Mouse (Mus musculus) gastrocnemius, postnatal 4 days (tissue): ENCODE results near the gene Heatr4. TPM values are rescaled to one million over a fixed set of nuclear protein-coding genes. Genes with fewer than 3 reads are reported as not detected.
A peak's percentile ranks its signal among the peaks of the same experiment; 100 is the strongest.
"Not testable (repeated sequence)": the region's sequence is repeated elsewhere in the genome, so short reads cannot be mapped to it uniquely, and the experiment has no call there.

Source experiments
- DNase-seq, 2 experiments: peaks; one replicate each; pipeline ENCODE4 v3.0.0; 2021 to 2022; ENCODE audit warnings: low spot score in 2 of 2, mixed read lengths in 2 of 2
- total RNA-seq, 2 experiments: library from RNA; stranded (reverse); gene quantifications; 2 replicates each; pipeline ENCODE4 v1.2.3; 2021

Gene Heatr4
- total RNA-seq, 2 experiments from 2014 or later: not detected

GRCm38 (mm10) chr12:83939332-83939731 is 45.3 kb downstream of the Heatr4 start:
- DNase-seq: no peak

- not testable (repeated sequence) for DNase-seq
Measured at GRCm38 (mm10) chr12:83938592-83938991, 46.1 kb downstream of the Heatr4 start.

- no peak for DNase-seq
Measured at GRCm38 (mm10) chr12:83937600-83937999, 47.1 kb downstream of the Heatr4 start.

GRCm38 (mm10) chr12:83929186-83929804 is 55.4 kb downstream of the Heatr4 start:
- DNase-seq: no peak

- DNase-seq: no peak
Measured at GRCm38 (mm10) chr12:83927747-83928146, 56.9 kb downstream of the Heatr4 start.

GRCm38 (mm10) chr12:83926061-83926460 is 58.6 kb downstream of the Heatr4 start:
- DNase-seq: no peak

GRCm38 (mm10) chr12:83925160-83925703 is 59.4 kb downstream of the Heatr4 start:
- no peak for DNase-seq

GRCm38 (mm10) chr12:83924332-83924731 is 60.3 kb downstream of the Heatr4 start:
- DNase-seq: no peak

GRCm38 (mm10) chr12:83923486-83923859 is 61.2 kb downstream of the Heatr4 start:
- DNase-seq: no peak

- no peak for DNase-seq
Measured at GRCm38 (mm10) chr12:83922724-83923485, 61.7 kb downstream of the Heatr4 start.

- DNase-seq: peak; percentile 92 to 96
Measured at GRCm38 (mm10) chr12:83921535-83922381, 62.9 kb downstream of the Heatr4 start, which contains the start of gene Numb. Numb (minus strand) TSS chr12:83921934.

- peak; percentile 20 to 33 for DNase-seq
Measured at GRCm38 (mm10) chr12:83920721-83921441, 63.8 kb downstream of the Heatr4 start.

- DNase-seq: peak in 1 of 2 experiments; percentile 23
Measured at GRCm38 (mm10) chr12:83916884-83917283, 67.8 kb downstream of the Heatr4 start.

GRCm38 (mm10) chr12:83914797-83915196 is 69.9 kb downstream of the Heatr4 start:
- no peak for DNase-seq

GRCm38 (mm10) chr12:83914202-83914740 is 70.4 kb downstream of the Heatr4 start:
- no peak for DNase-seq

GRCm38 (mm10) chr12:83910451-83910850 is 74.2 kb downstream of the Heatr4 start:
- no peak for DNase-seq
